Mouse (Mus musculus) embryonic fibroblast, embryonic 13.5 days (primary cell): Measurements from ENCODE around the gene 2410004B18Rik.
"Not testable (repeated sequence)": the region's sequence is repeated elsewhere in the genome, so short reads cannot be mapped to it uniquely, and the experiment has no call there.

Experiments used
- CTCF ChIP-seq: IDR thresholded peaks from 2 replicates; pipeline ENCODE4 v1.5.1; 2011; ENCODE audit warnings: mild to moderate bottlenecking, control low read depth, low read length, moderate library complexity, borderline replicate concordance; ENCODE audit not compliant: insufficient read depth
- POLR2A ChIP-seq: IDR thresholded peaks from 2 replicates; pipeline ENCODE4 v1.6.1; 2011; ENCODE audit warnings: low read depth, mild to moderate bottlenecking, control low read depth, low read length, moderate library complexity

- TF ChIP-seq CTCF, POLR2A: not testable (repeated sequence)
These were observed 23.9 kb upstream of the 2410004B18Rik start for GRCm38 (mm10) chr3:145913942-145914341.
